Mouse (Mus musculus) liver, adult (tissue): ENCODE measurements at regions not wholly inside any gene's neighbourhood (a gene's known extent, or its start where the extent isn't known, plus 50 kb on each side); places are given as distances from the start of the nearest gene placed in this dataset.

ENCODE experiments used
- GATA4 ChIP-seq: IDR thresholded peaks from 2 replicates; pipeline ENCODE4 v1.6.1; 2014; ENCODE audit warnings: mild to moderate bottlenecking, low read length; ENCODE audit not compliant: insufficient replicate concordance

- no peak for TF ChIP-seq GATA4
These were observed 364.9 kb downstream of the Cd83 start for GRCm38 (mm10) chr13:44149499-44149898.

- no peak for TF ChIP-seq GATA4
These were observed 367.0 kb downstream of the Cd83 start for GRCm38 (mm10) chr13:44151526-44151925.

GRCm38 (mm10) chr13:44152806-44153613 lies 368.4 kb downstream of the Cd83 start:
- TF ChIP-seq GATA4 = no peak

GRCm38 (mm10) chr13:44153784-44154183 lies 369.2 kb downstream of the Cd83 start:
- no peak for TF ChIP-seq GATA4

- TF ChIP-seq GATA4 = no peak
These were observed 371.4 kb downstream of the Cd83 start for GRCm38 (mm10) chr13:44155956-44156355.

GRCm38 (mm10) chr13:44156546-44156945 lies 372.0 kb downstream of the Cd83 start:
- no peak for TF ChIP-seq GATA4

- TF ChIP-seq GATA4 = no peak
These were observed 372.7 kb downstream of the Cd83 start for GRCm38 (mm10) chr13:44157236-44157635.

- TF ChIP-seq GATA4 = no peak
These were observed 373.8 kb downstream of the Cd83 start for GRCm38 (mm10) chr13:44158364-44158763.

GRCm38 (mm10) chr13:44159346-44159745 lies 374.8 kb downstream of the Cd83 start:
- no peak for TF ChIP-seq GATA4

GRCm38 (mm10) chr13:44164746-44165145 lies 380.2 kb downstream of the Cd83 start:
- TF ChIP-seq GATA4 = no peak

GRCm38 (mm10) chr13:44167186-44167585 lies 382.6 kb downstream of the Cd83 start:
- TF ChIP-seq GATA4 = no peak

- no peak for TF ChIP-seq GATA4
These were observed 383.6 kb downstream of the Cd83 start for GRCm38 (mm10) chr13:44168186-44168585.

GRCm38 (mm10) chr13:44171639-44172038 lies 387.1 kb downstream of the Cd83 start:
- TF ChIP-seq GATA4 = no peak

GRCm38 (mm10) chr13:44172701-44173100 lies 388.1 kb downstream of the Cd83 start:
- TF ChIP-seq GATA4 = no peak

GRCm38 (mm10) chr13:44174236-44174635 lies 389.7 kb downstream of the Cd83 start:
- no peak for TF ChIP-seq GATA4

- no peak for TF ChIP-seq GATA4
These were observed 390.9 kb downstream of the Cd83 start for GRCm38 (mm10) chr13:44175300-44176036.

- no peak for TF ChIP-seq GATA4
These were observed 391.5 kb downstream of the Cd83 start for GRCm38 (mm10) chr13:44176121-44176520.

GRCm38 (mm10) chr13:44178006-44178405 lies 393.4 kb downstream of the Cd83 start:
- TF ChIP-seq GATA4 = no peak
